Mouse (Mus musculus) neural tube, embryonic 13.5 days (tissue): Measurements from ENCODE around the gene Kctd20. TPM values are rescaled to one million over a fixed set of nuclear protein-coding genes. Genes with fewer than 3 reads are reported as not detected.
A peak's percentile ranks its signal among the peaks of the same experiment; 100 is the strongest.
"Not testable (repeated sequence)": the region's sequence is repeated elsewhere in the genome, so short reads cannot be mapped to it uniquely, and the experiment has no call there.

ENCODE experiments used
- ATAC-seq: fragments of 200-750 bp; cut with Nextera tagmentation; 2 replicates; pipeline ENCODE4 v1.8.0; 2017; ENCODE audit warnings: low read depth, mild to moderate bottlenecking, moderate TSS enrichment, moderate library complexity
- H3K27ac ChIP-seq: fragments of 300-500 bp; sonication (generic); replicated peaks from 2 replicates; pipeline ENCODE4 v1.5.1; 2015; ENCODE audit warnings: moderate library complexity, mild to moderate bottlenecking, inconsistent platforms
- H3K27me3 ChIP-seq: fragments of 300-500 bp; sonication (generic); 2 replicates; pipeline ENCODE4 v1.6.1; 2015; ENCODE audit warnings: mild to moderate bottlenecking, inconsistent platforms
- H3K36me3 ChIP-seq: fragments of 300-500 bp; sonication (generic); 2 replicates; pipeline ENCODE4 v1.6.1; 2015; ENCODE audit warnings: mild to moderate bottlenecking, inconsistent platforms
- H3K4me1 ChIP-seq: fragments of 300-500 bp; sonication (generic); replicated peaks from 2 replicates; pipeline ENCODE4 v1.6.1; 2015; ENCODE audit warnings: inconsistent platforms
- H3K4me2 ChIP-seq: fragments of 300-500 bp; sonication (generic); 2 replicates; pipeline ENCODE4 v1.6.1; 2015; ENCODE audit warnings: inconsistent platforms, mild to moderate bottlenecking, moderate library complexity
- H3K4me3 ChIP-seq: fragments of 300-500 bp; sonication (generic); 2 replicates; pipeline ENCODE4 v1.5.1; 2015; ENCODE audit warnings: mild to moderate bottlenecking, inconsistent platforms
- H3K9ac ChIP-seq: fragments of 300-500 bp; sonication (generic); 2 replicates; pipeline ENCODE4 v1.6.1; 2015; ENCODE audit warnings: moderate library complexity, mild to moderate bottlenecking, inconsistent platforms
- H3K9me3 ChIP-seq: fragments of 300-500 bp; sonication (generic); 2 replicates; pipeline ENCODE4 v1.6.1; 2016; ENCODE audit warnings: inconsistent platforms
- whole genome bisulfite sequencing: fragments of 180-500 bp; shearing (Covaris S2); methylation state at CpG from one replicate; pipeline ENCODE4 v1.1.7; 2015; 5-methylcytosine and 5-hydroxymethylcytosine counted together
- polyA plus RNA-seq: library from polyadenylated mRNA; unstranded; fragments of >200 nt; fragmentation: Nextera tagmentation; extraction: Ambion mirVana; gene quantifications from 2 replicates; pipeline ENCODE4 v1.2.1, GENCODE M21; 2015

Kctd20 gene
- polyA plus RNA-seq, 1 experiment from 2014 or later = 92.2 TPM

- Histone ChIP-seq H3K27me3 (no peaks in the 10 kb centered on the region), H3K9me3 (no peaks in the 10 kb centered on the region), H3K4me2 (no peak overlapping the region), H3K27ac (no peak overlapping the region), H3K4me3 (no peak overlapping the region), H3K4me1 (no peaks in the 10 kb centered on the region), H3K9ac (no peak overlapping the region), H3K36me3 (peaks cover 73% of the 10 kb centered on the region)
- no peak for ATAC-seq
- WGBS = 46% methylated on average over 7 of the region's 7 CpGs
Observed at GRCm38 (mm10) chr17:28992105-28992504, 40.4 kb downstream of the Kctd20 start.

GRCm38 (mm10) chr17:28993004-28993403 is 41.3 kb downstream of the Kctd20 start:
- H3K4me2 ChIP-seq, H3K27me3 ChIP-seq, H3K9me3 ChIP-seq, H3K4me1 ChIP-seq, H3K4me3 ChIP-seq, ATAC-seq, H3K27ac ChIP-seq, H3K9ac ChIP-seq: not testable (repeated sequence)
- WGBS = 100% methylated on average over 1 of the region's 1 CpGs
- H3K36me3 ChIP-seq = peaks cover 72% of the 10 kb centered on the region

- no peaks in the 10 kb centered on the region for H3K4me1 ChIP-seq
- peaks cover 72% of the 10 kb centered on the region for H3K36me3 ChIP-seq
- no peak overlapping the region for H3K9ac ChIP-seq
- no peaks in the 10 kb centered on the region for H3K27me3 ChIP-seq
- H3K27ac ChIP-seq = no peak overlapping the region
- WGBS = 93% methylated on average over 4 of the region's 4 CpGs
- H3K4me3 ChIP-seq = no peak overlapping the region
- ATAC-seq = no peak
- no peaks in the 10 kb centered on the region for H3K9me3 ChIP-seq
- H3K4me2 ChIP-seq = no peak overlapping the region
Observed at GRCm38 (mm10) chr17:28994615-28995014, 42.9 kb downstream of the Kctd20 start.

GRCm38 (mm10) chr17:29000465-29000864 is 48.7 kb downstream of the Kctd20 start:
- ATAC-seq = no peak
- Histone ChIP-seq H3K27ac (no peak overlapping the region), H3K27me3 (no peaks in the 10 kb centered on the region), H3K9ac (no peak overlapping the region), H3K4me3 (no peak overlapping the region), H3K36me3 (peaks cover 53% of the 10 kb centered on the region), H3K4me1 (peaks cover 17% of the 10 kb centered on the region), H3K9me3 (no peaks in the 10 kb centered on the region), H3K4me2 (no peak overlapping the region)
- 89% methylated on average over 6 of the region's 6 CpGs for WGBS

GRCm38 (mm10) chr17:29003740-29004139 is 52.0 kb downstream of the Kctd20 start:
- peaks cover 37% of the 10 kb centered on the region for H3K4me1 ChIP-seq
- 82% methylated on average over 1 of the region's 1 CpGs for WGBS
- H3K9ac ChIP-seq = no peak overlapping the region
- no peak for ATAC-seq
- H3K9me3 ChIP-seq = no peaks in the 10 kb centered on the region
- H3K27ac ChIP-seq = no peak overlapping the region
- H3K4me2 ChIP-seq = no peak overlapping the region
- H3K27me3 ChIP-seq = no peaks in the 10 kb centered on the region
- H3K4me3 ChIP-seq = no peak overlapping the region
- peaks cover 23% of the 10 kb centered on the region for H3K36me3 ChIP-seq

GRCm38 (mm10) chr17:29005002-29005401 is 53.3 kb downstream of the Kctd20 start:
- Histone ChIP-seq H3K4me3 (no peak overlapping the region), H3K36me3 (peaks cover 10% of the 10 kb centered on the region), H3K27me3 (no peaks in the 10 kb centered on the region), H3K9me3 (no peaks in the 10 kb centered on the region), H3K9ac (no peak overlapping the region), H3K4me1 (peaks cover 37% of the 10 kb centered on the region), H3K4me2 (peak overlapping the region; percentile 82), H3K27ac (no peak overlapping the region)
- 87% methylated on average over 3 of the region's 3 CpGs for WGBS
- ATAC-seq = no peak

GRCm38 (mm10) chr17:29006812-29007211 is 55.1 kb downstream of the Kctd20 start:
- peak overlapping the region; percentile 99 for H3K4me3 ChIP-seq
- 10% methylated on average over 7 of the region's 7 CpGs for WGBS
- H3K4me2 ChIP-seq = peak overlapping the region; percentile 82
- ATAC-seq = no peak
- peaks cover 37% of the 10 kb centered on the region for H3K4me1 ChIP-seq
- peak overlapping the region; percentile 94 for H3K27ac ChIP-seq
- no peaks in the 10 kb centered on the region for H3K36me3 ChIP-seq
- H3K9me3 ChIP-seq = no peaks in the 10 kb centered on the region
- peak overlapping the region; percentile 98 for H3K9ac ChIP-seq
- H3K27me3 ChIP-seq = no peaks in the 10 kb centered on the region

- H3K4me2 ChIP-seq = peak overlapping the region; percentile 82
- no peak; the same call in 1 of the 2 replicates for ATAC-seq
- 1% methylated on average over 19 of the region's 19 CpGs for WGBS
Observed at GRCm38 (mm10) chr17:29007243-29007640, 55.5 kb downstream of the Kctd20 start.

GRCm38 (mm10) chr17:29007641-29008325 is 56.0 kb downstream of the Kctd20 start, which contains the start of gene Stk38:
Gene Stk38 (minus strand): TSS chr17:29007995.
- WGBS = under 1% methylated on average over 59 of the region's 65 CpGs
- Histone ChIP-seq H3K4me3 (peak within 1 kb of the TSS; percentile 99), H3K4me2 (peak within 1 kb of the TSS; percentile 82), H3K9ac (peak within 1 kb of the TSS; percentile 98), H3K4me1 (peaks cover 37% of the 10 kb centered on the region), H3K27me3 (no peaks in the 10 kb centered on the region), H3K27ac (peak within 1 kb of the TSS; percentile 94), H3K9me3 (no peaks in the 10 kb centered on the region), H3K36me3 (no peaks in the 10 kb centered on the region)
- peak; percentile 93 for ATAC-seq

More at GRCm38 (mm10) chr17:29007243-29007640, 55.5 kb downstream of the Kctd20 start:
- H3K4me1 ChIP-seq = peaks cover 37% of the 10 kb centered on the region
- H3K27ac ChIP-seq = peak overlapping the region; percentile 94
- H3K9me3 ChIP-seq = no peaks in the 10 kb centered on the region
- H3K27me3 ChIP-seq = no peaks in the 10 kb centered on the region
- peak overlapping the region; percentile 99 for H3K4me3 ChIP-seq
- no peaks in the 10 kb centered on the region for H3K36me3 ChIP-seq
- peak overlapping the region; percentile 98 for H3K9ac ChIP-seq

GRCm38 (mm10) chr17:29008326-29008650 is 56.5 kb downstream of the Kctd20 start:
- peaks cover 37% of the 10 kb centered on the region for H3K4me1 ChIP-seq
- no peaks in the 10 kb centered on the region for H3K9me3 ChIP-seq
- no peaks in the 10 kb centered on the region for H3K36me3 ChIP-seq
- peak overlapping the region; percentile 99 for H3K4me3 ChIP-seq
- H3K27ac ChIP-seq = peak overlapping the region; percentile 94
- H3K27me3 ChIP-seq = no peaks in the 10 kb centered on the region
- H3K9ac ChIP-seq = peak overlapping the region; percentile 98
- ATAC-seq = peak; percentile 6; the same call in 1 of the 2 replicates
- WGBS = 14% methylated on average over 8 of the region's 8 CpGs
- H3K4me2 ChIP-seq = peak overlapping the region; percentile 82

GRCm38 (mm10) chr17:29009181-29009580 is 57.4 kb downstream of the Kctd20 start:
- H3K4me1 ChIP-seq = peaks cover 34% of the 10 kb centered on the region
- no peaks in the 10 kb centered on the region for H3K27me3 ChIP-seq
- no peak overlapping the region for H3K4me3 ChIP-seq
- 91% methylated on average over 4 of the region's 4 CpGs for WGBS
- no peak overlapping the region for H3K4me2 ChIP-seq
- no peak for ATAC-seq
- H3K9me3 ChIP-seq = no peaks in the 10 kb centered on the region
- H3K9ac ChIP-seq = no peak overlapping the region
- no peak overlapping the region for H3K27ac ChIP-seq
- H3K36me3 ChIP-seq = no peaks in the 10 kb centered on the region

- H3K9me3 ChIP-seq = no peaks in the 10 kb centered on the region
- 0 out of 2 replicates have a peak, but pooled peaks cover 4% of the 10 kb centered on the region for H3K4me1 ChIP-seq
- no peak for ATAC-seq
- H3K4me3 ChIP-seq = no peak overlapping the region
- H3K4me2 ChIP-seq = no peak overlapping the region
- no peaks in the 10 kb centered on the region for H3K27me3 ChIP-seq
- H3K27ac ChIP-seq = no peak overlapping the region
- no peaks in the 10 kb centered on the region for H3K36me3 ChIP-seq
- no peak overlapping the region for H3K9ac ChIP-seq
Observed at GRCm38 (mm10) chr17:29014235-29014634, 62.5 kb downstream of the Kctd20 start.

- ATAC-seq = no peak
- Histone ChIP-seq H3K4me1 (0 out of 2 replicates have a peak, but pooled peaks cover 4% of the 10 kb centered on the region), H3K27ac (no peak overlapping the region), H3K9me3 (no peaks in the 10 kb centered on the region), H3K36me3 (no peaks in the 10 kb centered on the region), H3K4me3 (no peak overlapping the region), H3K9ac (no peak overlapping the region), H3K4me2 (no peak overlapping the region), H3K27me3 (no peaks in the 10 kb centered on the region)
- WGBS = 19% methylated on average over 2 of the region's 2 CpGs
Observed at GRCm38 (mm10) chr17:29015638-29016037, 63.9 kb downstream of the Kctd20 start.
